Mouse (Mus musculus): ENCODE data around the gene S100z.

S100z gene

DNA sequence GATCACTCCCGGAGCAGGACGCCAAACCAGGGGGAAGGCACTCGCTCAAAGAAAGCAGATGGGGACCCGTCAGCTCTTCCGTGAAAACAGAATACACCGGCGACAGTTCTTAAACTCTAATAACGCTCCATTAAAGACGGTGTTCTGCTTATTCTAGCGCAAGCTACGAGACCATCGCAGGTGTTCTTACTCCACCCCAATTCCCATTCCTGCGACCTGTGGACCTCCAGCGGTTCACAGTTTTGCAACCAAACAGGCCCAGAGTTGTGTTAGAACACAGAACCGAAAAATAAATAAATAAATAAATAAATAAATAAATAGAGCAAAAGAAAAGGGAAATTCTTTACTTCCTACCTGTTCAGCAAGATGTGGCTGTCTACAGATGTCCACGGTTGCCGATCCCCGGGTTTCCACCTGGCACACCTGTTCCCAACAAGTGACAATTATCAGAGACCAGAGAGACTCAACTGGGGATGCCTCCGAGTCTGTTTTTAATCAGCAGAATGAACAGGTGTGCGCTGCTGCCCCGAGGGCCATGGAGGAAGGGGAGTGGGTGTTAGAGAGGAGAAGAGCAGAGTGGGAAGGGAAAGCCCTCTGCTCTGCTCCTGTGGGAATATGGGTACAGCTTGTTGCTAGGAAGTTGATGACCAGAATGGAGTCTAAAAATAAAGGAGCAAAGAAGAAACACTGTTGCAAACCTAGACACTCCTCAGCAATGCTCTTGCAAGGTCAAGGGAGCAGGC is at the start of gene S100z:
S100z (minus strand) TSS at position 51 of the 743 bp plus-strand sequence.
- no peak for DNase-seq (ENCODE audit: low read depth, low spot score)

DNA sequence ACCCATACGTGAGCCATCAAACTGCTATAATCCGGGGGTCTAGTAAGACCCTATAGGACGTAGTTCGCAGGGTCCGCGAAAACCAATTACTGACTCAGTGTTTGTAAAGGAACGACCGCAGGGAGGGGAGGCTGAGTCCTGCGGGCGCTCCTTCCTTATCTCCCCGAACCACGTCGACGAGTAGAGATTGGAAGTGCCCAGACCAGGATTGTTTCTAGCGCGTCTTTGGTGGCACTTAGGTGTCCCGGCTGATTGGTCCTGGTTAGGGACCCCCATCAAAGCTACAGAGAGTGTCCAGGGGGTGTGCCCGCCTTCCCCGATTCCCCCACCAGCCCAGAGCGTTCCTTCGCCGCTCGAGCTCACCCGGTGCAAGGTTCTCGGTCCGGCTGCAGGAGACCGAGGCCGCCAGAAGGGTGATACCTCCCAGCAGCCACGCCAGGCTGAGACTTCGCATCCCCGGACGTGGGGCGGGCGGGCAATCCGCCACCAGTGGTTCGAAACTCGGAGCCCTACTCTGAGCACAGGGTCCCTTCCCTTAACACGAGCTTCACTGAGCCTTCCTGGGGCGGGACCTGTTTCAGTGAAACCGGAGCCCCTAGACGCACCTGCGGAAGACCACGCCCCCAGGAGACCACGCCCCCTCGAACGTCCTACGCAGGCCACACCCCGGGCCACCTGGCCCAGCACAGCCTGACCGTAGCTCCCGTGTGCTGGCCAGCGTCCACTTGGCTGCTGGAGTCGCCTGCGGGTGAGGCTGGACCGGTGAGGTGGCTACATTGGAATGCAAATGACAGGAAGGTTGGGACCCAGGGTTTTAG is 46.4 kb upstream of the S100z start, which contains the start of gene F2rl1:
F2rl1 (minus strand) TSS at position 554 of the 818 bp plus-strand sequence.
- no peak for DNase-seq (ENCODE audit: low read depth, low spot score)

GRCm38 (mm10) chr13:95524424-95524673 is 45.8 kb upstream of the S100z start:
- no peak for DNase-seq (ENCODE audit: low read depth, low spot score)

DNA sequence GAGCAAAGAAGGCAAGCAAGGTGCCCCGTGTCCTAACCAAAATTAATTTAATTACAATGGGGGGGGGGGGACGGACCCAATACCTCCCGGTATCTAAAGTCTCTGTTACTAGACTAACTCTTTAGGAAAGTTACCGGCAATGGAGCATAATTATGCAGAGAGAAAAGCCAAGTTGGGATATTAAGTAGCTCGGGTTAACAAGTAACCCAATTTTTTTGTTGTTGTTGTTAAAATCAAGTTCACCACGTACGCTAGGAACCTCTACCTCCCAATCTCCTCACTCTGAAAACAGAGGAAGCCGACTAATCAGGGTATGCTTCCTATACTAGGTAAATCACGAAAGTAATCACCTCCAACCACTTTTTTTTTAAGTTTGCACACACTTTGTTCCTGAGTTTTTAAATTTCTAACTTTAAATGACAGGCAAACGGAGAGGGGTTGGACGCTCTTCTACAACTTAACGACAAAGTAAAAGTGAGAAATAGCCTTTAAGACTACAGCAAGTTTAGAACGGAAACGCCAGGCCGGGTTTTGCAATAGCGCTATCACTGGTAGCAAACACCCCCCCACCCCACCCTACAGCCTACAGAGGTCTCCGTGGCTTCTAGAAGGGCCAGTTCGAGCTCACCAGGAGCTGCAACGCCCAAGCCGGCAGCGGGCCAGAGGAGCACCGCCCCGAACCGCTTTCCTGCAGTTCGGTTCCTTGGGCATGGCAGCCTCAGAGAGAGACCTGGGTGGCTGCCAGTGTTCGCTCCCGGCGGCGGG is 45.3 kb upstream of the S100z start:
- DNase-seq (ENCODE audit: low read depth, low spot score): no peak

DNA sequence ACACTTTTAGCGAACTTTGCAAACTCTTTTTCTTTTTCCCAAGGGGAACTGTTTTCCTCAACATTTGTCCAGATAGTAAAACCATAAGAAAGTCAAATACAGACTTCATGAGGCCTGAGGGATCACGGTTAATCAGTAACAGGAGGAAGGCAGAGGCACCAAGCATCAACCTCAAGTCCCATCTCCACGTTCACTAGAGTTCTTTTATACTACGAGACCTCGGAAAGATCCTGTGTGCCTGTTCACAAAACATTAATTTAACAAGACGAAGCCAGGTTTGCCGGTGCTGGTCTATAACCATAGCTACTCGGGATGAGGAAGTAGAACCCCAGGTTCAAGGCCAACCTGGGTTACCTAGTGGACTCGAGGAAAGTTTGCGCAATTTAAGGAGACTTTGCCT is 43.7 kb upstream of the S100z start:
- DNase-seq (ENCODE audit: low read depth, low spot score): no peak

GRCm38 (mm10) chr13:95521029-95521428 is 42.5 kb upstream of the S100z start:
- no peak for DNase-seq (ENCODE audit: low read depth, low spot score)

DNA sequence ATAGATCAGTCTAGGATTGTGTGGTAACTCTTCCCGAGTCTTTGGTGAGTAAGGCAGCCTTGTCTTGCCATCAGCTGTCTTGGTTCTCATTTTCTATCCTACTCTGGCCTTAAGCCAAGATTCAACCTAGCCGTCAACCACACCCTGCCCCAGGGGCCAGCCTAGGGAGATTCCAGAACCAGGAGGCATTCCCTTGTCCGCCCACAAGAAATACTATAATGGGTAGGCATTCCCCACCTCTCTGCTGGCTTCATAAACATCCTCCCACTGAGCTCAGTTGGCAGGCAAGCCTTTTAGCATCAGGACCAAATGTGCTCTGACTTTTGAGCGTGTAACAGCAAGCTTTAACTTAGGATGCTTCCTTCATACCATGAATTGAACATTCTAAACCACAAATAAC is 36.2 kb upstream of the S100z start:
- no peak for DNase-seq (ENCODE audit: low read depth, low spot score)

DNA sequence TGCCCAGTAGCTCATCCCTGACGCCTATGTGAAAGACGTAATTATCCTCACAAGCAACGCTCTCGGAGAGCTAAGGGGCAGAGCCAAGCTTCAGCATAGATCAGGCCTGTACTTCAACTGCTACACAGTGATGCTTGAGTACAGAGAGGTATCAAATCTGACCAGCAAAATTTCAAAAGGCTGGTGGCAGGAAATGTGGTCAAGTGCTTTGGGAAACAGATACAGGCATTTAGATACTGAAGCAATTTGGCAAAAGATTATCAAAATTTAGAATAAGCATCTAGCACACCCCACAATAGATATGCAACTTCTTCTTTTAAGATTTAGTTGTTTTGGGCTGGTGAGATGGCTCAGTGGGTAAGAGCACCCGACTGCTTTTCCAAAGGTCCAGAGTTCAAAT is 31.5 kb upstream of the S100z start:
- DNase-seq (ENCODE audit: low read depth, low spot score): no peak

DNA sequence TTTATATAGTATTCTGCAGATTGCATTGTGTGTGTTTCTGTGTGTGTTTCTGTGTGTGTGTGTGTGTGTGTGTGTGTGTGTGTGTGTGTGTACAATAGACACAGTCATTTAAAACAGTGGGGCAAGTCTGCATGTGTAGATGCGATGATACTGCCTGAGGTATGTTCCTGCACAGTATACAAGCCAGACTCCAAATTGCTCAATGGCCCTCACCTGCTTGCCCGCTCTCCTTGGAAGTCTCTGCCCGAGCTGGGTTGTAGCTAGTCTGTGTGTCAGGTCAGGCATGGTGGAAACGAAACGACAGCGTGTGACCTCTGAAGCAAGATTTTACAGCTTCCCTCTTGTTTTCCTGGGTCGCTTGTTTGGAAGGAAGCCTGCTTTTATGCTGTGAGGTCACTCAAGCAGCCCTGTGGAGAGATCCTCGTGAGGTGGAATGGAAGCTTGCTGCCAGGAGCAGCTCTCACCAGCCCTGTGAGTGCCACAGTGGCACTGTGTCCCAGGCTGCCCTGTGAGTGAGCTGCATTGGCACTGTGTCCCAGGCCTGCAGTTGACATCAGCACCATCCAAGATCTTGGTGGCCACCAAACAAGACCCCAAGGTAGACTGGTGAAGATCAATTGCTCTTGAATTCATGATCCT is 24.9 kb upstream of the S100z start:
- no peak for DNase-seq (ENCODE audit: low read depth, low spot score)

DNA sequence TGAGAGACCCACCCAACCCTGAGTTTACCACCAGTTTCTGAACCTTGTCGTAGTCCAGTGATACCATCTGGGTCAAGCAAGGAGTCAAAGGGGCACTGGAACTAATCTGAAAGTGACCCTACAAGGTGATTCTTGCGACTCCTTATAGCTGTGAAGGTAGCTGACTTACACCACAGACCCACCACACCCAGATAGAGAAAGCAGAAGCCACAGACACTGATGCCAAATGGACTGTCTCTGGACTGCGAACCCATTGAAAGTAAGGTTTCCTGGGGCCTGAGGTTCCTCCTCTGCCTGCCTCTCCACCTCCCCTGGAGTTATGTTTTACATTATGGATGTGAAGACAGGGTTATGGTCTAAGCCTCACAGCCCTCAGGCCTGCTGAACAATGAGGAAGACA is 18.1 kb upstream of the S100z start:
- DNase-seq (ENCODE audit: low read depth, low spot score): no peak

DNA sequence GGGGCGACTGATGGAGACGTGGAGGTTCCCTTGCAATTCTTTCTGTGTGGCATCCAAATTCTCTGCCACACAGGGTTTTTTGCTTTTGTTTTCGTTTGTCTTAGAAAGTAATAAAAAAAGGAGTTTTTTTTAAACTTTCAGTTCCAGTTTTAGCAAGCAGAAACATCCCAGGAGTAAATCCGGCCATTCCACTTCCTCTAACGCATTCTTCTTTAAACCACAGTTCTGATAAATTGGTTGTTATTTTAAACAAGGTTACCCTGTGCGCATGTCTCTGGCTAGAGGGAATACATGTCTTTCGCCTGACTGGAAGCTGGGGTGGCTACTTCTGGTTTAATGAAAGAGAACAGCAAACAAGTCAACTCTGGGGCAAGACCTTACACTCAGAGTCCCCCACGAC is 16.3 kb upstream of the S100z start:
- DNase-seq (ENCODE audit: low read depth, low spot score): no peak

DNA sequence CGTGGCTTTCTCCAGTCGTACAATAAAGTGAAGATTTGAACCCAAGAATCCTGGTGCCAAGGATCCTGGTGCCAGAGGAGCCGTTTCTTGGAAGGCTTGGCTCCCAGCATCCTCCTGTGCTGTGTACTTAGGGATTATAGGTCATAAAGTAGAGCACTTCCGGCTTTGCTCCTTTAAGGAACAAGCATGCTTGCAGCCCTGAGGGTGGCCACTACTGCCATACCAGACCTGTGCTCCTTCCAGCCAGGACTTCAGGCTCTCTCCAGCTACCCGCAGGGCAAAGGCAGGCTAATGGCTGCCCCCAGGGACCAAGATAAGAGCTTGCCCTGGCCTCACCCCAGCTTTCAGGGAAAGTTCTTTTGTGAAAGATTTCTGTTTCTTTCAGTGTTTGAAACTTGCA is 14.8 kb upstream of the S100z start:
- DNase-seq (ENCODE audit: low read depth, low spot score): no peak

GRCm38 (mm10) chr13:95491327-95491726 is 12.8 kb upstream of the S100z start:
- DNase-seq (ENCODE audit: low read depth, low spot score): no peak

- no peak for DNase-seq (ENCODE audit: low read depth, low spot score)
Observed at GRCm38 (mm10) chr13:95484664-95485063, 6.1 kb upstream of the S100z start.

DNA sequence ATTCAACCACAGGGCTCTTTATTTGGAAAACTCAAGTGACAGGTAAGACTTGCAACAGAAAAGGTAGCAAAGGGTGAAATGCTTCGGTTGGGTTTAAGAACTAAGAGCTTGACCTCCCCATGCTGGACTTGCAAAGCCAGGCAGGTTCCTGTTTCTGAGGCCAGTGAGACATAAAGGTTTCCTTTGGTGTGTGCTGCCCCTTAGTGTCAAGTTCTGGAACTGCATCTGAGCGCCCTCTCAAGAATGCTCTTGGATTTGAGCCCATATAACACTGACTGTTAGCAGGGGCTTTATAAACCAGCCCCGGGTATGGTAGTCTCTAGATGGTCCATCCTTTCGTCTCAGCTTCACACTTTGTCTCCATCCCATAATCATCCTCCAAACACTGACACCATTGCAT is 2.9 kb upstream of the S100z start:
- DNase-seq (ENCODE audit: low read depth, low spot score): peak; percentile 67

DNA sequence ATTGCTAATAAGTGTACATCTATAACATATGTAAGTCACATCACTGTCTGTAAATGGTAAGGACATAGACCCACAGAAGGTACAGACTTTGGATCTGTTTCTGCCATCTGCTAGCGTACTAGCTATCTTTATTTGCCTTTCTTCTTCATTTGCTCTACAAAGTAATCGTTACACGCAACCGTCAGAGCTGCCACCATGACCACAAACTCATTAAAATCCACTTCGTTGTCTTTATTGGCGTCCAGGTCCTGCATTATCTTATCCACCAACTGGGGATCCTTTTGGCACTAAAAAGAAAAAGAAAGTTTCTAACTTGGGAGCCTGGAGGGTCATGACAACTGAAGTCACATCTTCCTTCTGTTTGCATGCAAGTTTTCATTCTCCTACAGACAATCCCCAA is 1.3 kb downstream of the S100z start:
- no peak for DNase-seq (ENCODE audit: low read depth, low spot score)

DNA sequence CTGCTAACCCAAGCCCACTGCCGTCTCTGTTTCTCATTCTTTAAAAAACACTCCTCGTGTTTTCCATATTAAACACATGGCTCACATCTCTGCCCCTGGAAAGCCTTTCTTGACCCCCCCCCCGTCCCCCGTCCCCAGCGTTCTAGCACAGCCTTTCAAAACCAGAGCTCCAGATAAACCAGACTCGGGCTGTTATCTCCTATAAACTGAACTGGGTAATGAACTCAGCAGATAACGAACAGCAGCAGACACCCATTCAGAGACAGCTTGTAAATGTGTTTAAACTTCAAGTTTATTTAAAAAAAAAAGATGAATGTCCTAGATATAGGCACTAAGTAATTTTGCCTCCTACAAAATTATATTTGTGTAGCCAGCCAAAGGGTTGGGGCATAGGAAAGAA is 3.4 kb downstream of the S100z start:
- no peak for DNase-seq (ENCODE audit: low read depth, low spot score)

DNA sequence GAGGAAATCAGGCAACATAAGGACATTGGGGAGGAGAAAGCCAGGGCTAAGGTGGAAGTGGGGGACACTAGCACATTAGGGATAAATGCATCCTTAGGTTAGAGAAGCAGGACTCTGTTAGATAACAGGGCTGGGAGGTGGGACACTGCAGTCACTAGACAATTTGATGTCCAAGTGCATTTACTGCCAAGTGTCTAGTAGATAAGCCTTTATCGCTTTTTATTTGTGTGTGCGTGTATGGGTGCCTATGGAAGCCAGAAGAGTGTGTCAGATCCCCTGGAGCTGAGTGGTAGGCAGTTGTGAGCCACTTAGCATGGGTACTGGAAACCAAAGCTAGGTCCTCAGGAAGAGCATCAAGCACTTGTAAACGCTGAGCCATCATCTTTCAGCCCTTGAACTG is 4.2 kb downstream of the S100z start:
- no peak for DNase-seq (ENCODE audit: low read depth, low spot score)

- DNase-seq (ENCODE audit: low read depth, low spot score): no peak
Observed at GRCm38 (mm10) chr13:95470970-95471369, 7.6 kb downstream of the S100z start.

DNA sequence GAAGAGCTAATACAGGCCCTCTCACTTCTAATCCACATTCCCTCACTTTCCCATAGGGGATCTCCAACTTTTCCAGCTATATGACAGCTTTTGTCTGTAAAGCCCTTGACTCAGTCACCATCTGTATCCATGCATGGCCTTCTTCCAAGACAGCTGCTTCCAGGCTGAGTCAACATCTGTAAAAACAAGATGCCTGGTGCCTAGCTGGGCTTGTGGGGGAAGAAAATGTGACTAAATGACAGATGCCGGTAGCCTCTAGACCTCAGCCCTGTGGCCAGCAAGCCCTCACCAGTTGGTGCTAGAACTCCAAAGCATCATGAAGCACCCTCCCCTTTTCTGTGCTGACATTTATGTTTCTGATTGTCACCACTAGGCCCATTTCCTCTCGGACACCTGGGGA is 27.0 kb downstream of the S100z start:
- no peak for DNase-seq (ENCODE audit: low read depth, low spot score)

GRCm38 (mm10) chr13:95450636-95451210 is 27.8 kb downstream of the S100z start:
- DNase-seq (ENCODE audit: low read depth, low spot score): no peak

GRCm38 (mm10) chr13:95449730-95450129 is 28.8 kb downstream of the S100z start:
- DNase-seq (ENCODE audit: low read depth, low spot score): no peak
